Mouse (Mus musculus) inflammation-experienced regulatory T-cells (primary cell): ENCODE data around the gene Zfp771. TPM values are rescaled to one million over a fixed set of nuclear protein-coding genes. Genes with fewer than 3 reads are reported as not detected.

Experiments used
- polyA plus RNA-seq, 2 experiments: library from polyadenylated mRNA; unstranded; fragments of 100-300 nt; shearing (Covaris generic); gene quantifications; one replicate each; pipeline ENCODE4 v1.2.1; 2017

The Zfp771 gene
- polyA plus RNA-seq: 10 to 100 TPM; 14.6 to 20.7 TPM

GRCm38 (mm10) chr7:127243870-127244657 lies at the start of gene Zfp771:
Zfp771 (plus strand) TSS chr7:127244274.

DNA sequence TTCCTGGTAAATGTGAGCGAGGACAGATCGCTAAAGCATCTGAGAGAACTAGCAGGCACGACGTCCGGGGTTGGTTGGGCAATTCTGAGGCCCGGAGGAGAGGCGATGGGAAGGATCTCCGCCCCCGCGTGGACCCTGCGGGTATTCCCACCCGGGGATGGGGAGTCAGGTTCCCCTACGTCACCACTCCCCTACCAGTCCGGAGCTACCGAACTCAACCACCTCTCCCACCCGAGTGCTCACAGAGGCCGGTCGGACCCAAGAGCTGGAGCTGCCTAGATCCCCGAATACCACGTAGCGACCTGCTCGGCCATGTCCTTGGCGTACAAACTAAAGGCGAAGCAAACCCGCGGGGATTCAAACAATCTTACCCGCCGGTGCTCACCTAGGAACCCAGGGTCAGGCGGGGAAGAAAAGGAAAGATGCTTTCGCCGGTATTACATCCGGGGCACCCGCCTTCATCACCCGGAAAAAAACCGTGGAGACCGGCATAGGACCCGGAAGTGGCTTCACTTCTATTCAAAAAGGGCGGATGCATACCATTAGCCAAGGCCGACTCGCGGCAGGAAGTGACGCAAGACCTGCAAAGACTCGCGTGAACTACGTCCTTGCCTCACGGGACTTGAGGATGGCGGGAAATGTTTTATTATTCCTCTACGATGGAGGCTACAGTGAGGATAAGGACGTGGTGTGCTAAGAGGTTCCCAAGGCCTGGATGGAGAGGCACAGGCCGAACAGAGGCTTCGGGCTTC lies 48.4 kb upstream of the Zfp771 start, which contains the start of gene Cd2bp2:
Gene Cd2bp2, minus strand, starts transcription at position 507 of the 752 bp plus-strand sequence.

DNA sequence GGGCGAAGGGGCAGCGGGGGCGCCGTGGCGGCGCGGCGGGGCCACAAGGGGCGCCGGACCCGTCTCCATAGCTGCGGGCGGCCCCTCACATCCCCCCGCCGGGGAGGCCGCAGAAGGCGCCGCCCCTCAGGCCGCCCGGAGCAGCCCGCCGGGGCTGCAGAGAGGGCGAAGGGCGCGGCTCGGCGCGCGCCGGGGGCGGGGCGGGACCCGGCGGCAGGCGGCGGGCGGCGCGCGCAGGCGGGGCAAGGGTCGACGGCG lies 35.9 kb upstream of the Zfp771 start, which contains the start of gene Tbc1d10b:
Gene Tbc1d10b, minus strand, starts transcription at position 174 of the 258 bp plus-strand sequence.

DNA sequence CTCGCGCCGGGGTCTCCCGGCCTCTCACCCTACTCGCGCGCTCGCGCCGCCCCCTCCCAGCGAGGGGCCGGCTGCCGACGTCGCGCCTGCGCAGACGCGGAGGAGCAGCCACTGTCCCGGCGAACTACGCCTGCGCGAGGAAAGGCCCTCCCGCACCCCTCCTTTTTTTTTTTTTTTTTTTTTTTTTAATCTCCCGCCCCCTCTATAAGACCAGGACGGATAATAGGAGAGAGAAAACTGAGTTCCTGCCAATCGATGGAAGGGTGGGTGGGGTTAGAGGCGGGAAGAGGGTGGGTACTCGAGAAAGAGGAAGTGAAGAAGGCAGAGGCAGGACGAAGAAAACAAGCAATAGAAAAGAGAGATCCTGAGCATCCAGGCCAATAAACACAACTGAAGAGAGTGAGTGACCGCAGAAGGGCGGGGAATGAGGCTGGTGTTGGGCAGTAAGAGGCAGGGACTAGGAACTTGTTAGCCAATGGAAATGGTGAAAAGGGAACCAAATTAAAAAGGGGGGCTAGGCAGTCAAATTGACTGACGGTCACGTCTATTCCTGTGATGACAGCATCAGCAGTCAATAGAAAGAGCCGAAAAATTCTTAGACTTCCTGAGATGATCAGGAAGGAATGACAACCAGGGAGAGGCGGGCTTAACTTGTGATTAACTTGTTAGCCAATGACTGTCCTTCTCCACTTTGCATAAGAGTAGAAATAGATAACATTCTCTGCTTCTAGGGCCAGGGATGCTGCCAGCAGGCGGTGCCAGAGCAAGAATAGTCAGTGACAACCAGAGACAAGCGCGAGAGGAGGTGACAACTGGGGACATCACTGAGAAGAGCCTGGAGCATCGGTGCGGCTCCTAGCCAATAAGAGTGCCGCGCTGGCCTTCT lies 35.3 kb upstream of the Zfp771 start, which contains the start of gene Mylpf:
Gene Mylpf, plus strand, starts transcription at position 338 of the 886 bp plus-strand sequence.

GRCm38 (mm10) chr7:127232622-127233367 lies 11.3 kb upstream of the Zfp771 start, which contains the start of the genes Zfp553 and Sept1:
Zfp553 (plus strand) TSS chr7:127233061.
Sept1 (minus strand) TSS chr7:127233130.

DNA sequence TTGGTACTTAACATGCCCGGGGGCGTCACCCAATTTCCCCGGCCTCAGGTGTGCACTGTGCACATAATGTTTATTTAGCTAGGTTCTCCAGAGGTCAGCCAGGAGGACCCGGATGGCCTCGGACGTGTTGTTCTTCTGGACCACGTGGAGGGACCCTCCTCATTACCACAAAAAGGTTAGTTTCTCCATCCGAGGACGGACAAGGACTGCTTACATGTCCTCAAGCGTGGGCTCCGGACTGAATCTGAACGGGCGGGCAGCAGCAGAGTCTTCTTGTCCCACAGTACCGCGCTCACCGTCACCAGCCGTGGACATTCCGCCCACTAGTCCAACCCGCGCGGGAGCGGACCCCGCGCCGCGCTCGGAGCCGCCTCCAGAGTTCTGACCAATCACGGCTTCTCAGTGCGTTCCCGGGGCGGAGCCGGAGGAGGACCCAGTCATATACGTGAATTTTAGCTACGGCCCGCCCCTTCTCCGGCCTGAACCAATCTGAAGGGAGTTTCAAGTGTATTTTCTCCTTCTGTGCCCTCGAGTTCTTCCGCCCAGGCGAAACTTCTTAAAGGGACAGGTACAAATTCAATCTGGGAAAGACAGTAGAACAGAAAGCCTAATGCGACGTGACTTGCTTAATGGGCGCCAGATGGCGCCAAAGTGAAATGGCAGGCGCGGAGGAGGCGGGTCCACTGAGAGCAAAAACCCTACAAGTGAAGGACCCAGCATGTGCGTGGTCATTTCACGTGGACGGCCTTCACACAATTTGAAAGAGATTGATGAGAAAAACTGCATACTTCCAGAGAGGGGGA lies 16.4 kb downstream of the Zfp771 start, which contains the start of gene Dctpp1:
Gene Dctpp1, minus strand, starts transcription at position 401 of the 803 bp plus-strand sequence.

DNA sequence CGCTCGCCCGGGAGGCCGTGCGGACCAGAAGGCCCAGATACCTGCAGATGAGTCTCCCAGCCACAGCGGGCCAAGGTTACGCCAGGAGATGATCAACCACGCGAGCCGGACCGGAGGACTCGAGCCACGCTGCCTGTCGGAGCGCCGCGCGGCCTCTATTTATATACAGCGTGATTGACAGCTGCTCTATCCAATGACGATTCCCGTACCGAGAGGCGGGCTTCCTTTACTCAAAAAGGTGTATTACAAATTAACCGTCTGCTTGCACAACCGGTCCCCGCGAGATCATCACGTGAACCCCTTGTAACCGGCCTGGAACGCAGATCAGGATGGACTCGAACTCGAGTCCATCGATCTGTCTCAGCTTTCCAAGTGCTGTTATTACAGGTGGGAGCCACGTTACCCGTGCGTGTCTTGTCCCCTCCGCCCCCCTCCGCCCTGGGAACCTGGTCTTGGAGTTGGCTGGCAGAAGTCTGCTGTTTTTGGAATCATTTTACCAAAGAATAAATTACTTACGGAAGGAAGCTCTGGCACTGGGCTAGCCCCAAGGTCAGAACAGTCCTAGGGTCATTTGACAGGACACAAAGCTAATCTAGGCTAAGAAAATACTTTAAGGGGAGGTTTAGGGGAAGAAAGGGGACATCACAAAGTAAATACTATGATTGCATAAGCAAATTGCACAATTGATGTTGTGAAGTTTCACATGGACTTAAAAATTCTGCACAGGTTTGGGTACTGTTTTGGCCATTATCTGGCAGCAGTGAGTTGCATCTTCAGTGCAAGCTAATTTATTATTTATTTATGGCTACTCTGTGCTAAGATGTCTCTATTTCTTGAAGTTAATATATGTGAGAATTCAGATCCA lies 30.1 kb downstream of the Zfp771 start, which contains the start of gene Sephs2:
Gene Sephs2, minus strand, starts transcription at position 131 of the 865 bp plus-strand sequence.

GRCm38 (mm10) chr7:127296098-127296497 lies 52.0 kb downstream of the Zfp771 start, which contains the start of gene Itgal:
Itgal (plus strand) TSS chr7:127296260.

Other genes with a start within 250 kb of the Zfp771 start
- gene Mvp, start 229.7 kb upstream of the Zfp771 start, polyA plus RNA-seq: 10 to 100 TPM; 49.5 to 51.3 TPM
- gene Pagr1b, start 227.8 kb upstream of the Zfp771 start, polyA plus RNA-seq: 1 to 10 TPM in 1 of 2 experiments, under 1 TPM in 1; 0.71 to 3.4 TPM
- 100 to 1,000 TPM; 140 to 147 TPM for gene Pagr1a, start 226.9 kb upstream of the Zfp771 start, polyA plus RNA-seq
- gene Gm42742, start 223.2 kb upstream of the Zfp771 start, polyA plus RNA-seq: 10 to 100 TPM; 35.6 to 68.8 TPM
- 10 to 100 TPM in 1 of 2 experiments, 1 to 10 TPM in 1; 9.5 to 16.8 TPM for gene Prrt2, start 223.1 kb upstream of the Zfp771 start, polyA plus RNA-seq
- gene Maz, start 217.2 kb upstream of the Zfp771 start, polyA plus RNA-seq: 100 to 1,000 TPM; 152 to 157 TPM
- 10 to 100 TPM; 10.1 to 11.0 TPM for gene Kif22, start 201.8 kb upstream of the Zfp771 start, polyA plus RNA-seq
- 1 to 10 TPM in 1 of 2 experiments, not detected in 1; 1.0 TPM for gene Zg16, start 156.9 kb upstream of the Zfp771 start, polyA plus RNA-seq
- gene AI467606, start 152.9 kb upstream of the Zfp771 start, polyA plus RNA-seq: 100 to 1,000 TPM; 320 to 356 TPM
- 10 to 100 TPM; 17.9 to 21.1 TPM for gene Qprt, start 122.0 kb upstream of the Zfp771 start, polyA plus RNA-seq
- 100 to 1,000 TPM in 1 of 2 experiments, 10 to 100 TPM in 1; 81.1 to 120 TPM for gene Spn, start 106.5 kb upstream of the Zfp771 start, polyA plus RNA-seq
- gene Cd2bp2, start 48.2 kb upstream of the Zfp771 start, polyA plus RNA-seq: 10 to 100 TPM; 59.9 to 63.9 TPM
- 100 to 1,000 TPM in 1 of 2 experiments, 10 to 100 TPM in 1; 71.6 to 101 TPM for gene Tbc1d10b, start 35.8 kb upstream of the Zfp771 start, polyA plus RNA-seq
- 10 to 100 TPM; 11.1 to 22.9 TPM for gene Mylpf, start 35.4 kb upstream of the Zfp771 start, polyA plus RNA-seq
- 10 to 100 TPM; 20.4 to 32.8 TPM for gene Zfp553, start 11.2 kb upstream of the Zfp771 start, polyA plus RNA-seq
- 100 to 1,000 TPM; 433 to 501 TPM for gene Sept1, start 11.1 kb upstream of the Zfp771 start, polyA plus RNA-seq
- gene Dctpp1, start 16.4 kb downstream of the Zfp771 start, polyA plus RNA-seq: 10 to 100 TPM; 27.8 to 34.4 TPM
- 10 to 100 TPM; 34.4 to 44.5 TPM for gene Sephs2, start 29.8 kb downstream of the Zfp771 start, polyA plus RNA-seq
- gene Itgal, start 52.0 kb downstream of the Zfp771 start, polyA plus RNA-seq: 100 to 1,000 TPM; 325 to 340 TPM
- under 1 TPM in 1 of 2 experiments, not detected in 1; 0.55 TPM for gene Zfp768, start 101.3 kb downstream of the Zfp771 start, polyA plus RNA-seq
- gene Zfp747, start 131.8 kb downstream of the Zfp771 start, polyA plus RNA-seq: 10 to 100 TPM; 15.1 to 22.7 TPM
- 10 to 100 TPM in 1 of 2 experiments, 1 to 10 TPM in 1; 7.4 to 15.1 TPM for gene 9130019O22Rik, start 142.9 kb downstream of the Zfp771 start, polyA plus RNA-seq
- gene E430018J23Rik, start 149.4 kb downstream of the Zfp771 start, polyA plus RNA-seq: 1 to 10 TPM; 6.3 to 6.7 TPM
- gene Zfp764, start 162.5 kb downstream of the Zfp771 start, polyA plus RNA-seq: 10 to 100 TPM; 13.3 to 15.4 TPM
- gene Zfp688, start 177.8 kb downstream of the Zfp771 start, polyA plus RNA-seq: 10 to 100 TPM; 43.5 to 48.6 TPM
- gene Zfp689, start 204.9 kb downstream of the Zfp771 start, polyA plus RNA-seq: 10 to 100 TPM in 1 of 2 experiments, 1 to 10 TPM in 1; 5.1 to 13.4 TPM
- 100 to 1,000 TPM; 126 to 153 TPM for gene Prr14, start 215.3 kb downstream of the Zfp771 start, polyA plus RNA-seq
- gene Fbrs, start 234.9 kb downstream of the Zfp771 start, polyA plus RNA-seq: 10 to 100 TPM; 16.7 to 18.1 TPM